Mouse (Mus musculus) urinary bladder, postnatal 10 days (tissue): ENCODE measurements around the gene Deup1.

ENCODE experiments used
- DNase-seq: peaks from one replicate; pipeline ENCODE4 v3.0.0; 2022; ENCODE audit warnings: low spot score

Deup1 gene

DNA sequence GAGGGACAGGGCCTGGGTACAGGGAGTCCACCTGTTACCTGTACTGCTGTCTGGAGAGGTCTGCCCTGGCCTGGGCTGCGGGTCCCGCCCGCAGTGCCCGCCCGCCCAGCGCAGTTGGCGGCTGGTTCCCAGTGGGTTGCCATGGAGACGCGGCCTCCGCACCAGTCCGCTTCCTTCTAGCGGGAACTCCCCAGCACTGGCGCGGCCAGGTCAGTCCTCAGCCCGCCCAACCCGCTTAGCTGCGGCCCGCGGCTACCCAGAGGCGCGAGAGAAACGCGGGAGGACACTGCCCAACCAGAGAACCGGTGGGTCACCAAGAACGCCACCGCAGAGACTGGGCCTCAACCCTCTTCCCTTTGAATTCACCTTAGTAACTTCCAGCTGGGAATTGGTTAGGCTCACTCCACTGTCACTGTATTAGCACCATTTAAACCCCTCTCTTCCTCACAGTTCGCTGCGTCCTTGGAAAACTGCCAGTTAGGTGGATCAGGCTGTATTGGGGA lies at the start of gene Deup1:
Gene Deup1 (minus strand): TSS at position 149 of the 503 bp plus-strand sequence.
- DNase-seq = no peak

- DNase-seq = no peak
Measured at GRCm38 (mm10) chr9:15672251-15672650, 44.5 kb upstream of the Deup1 start.

- no peak for DNase-seq
Measured at GRCm38 (mm10) chr9:15670002-15670527, 42.3 kb upstream of the Deup1 start.

- no peak for DNase-seq
Measured at GRCm38 (mm10) chr9:15669452-15669851, 41.7 kb upstream of the Deup1 start.

GRCm38 (mm10) chr9:15664606-15665005 lies 36.9 kb upstream of the Deup1 start:
- no peak for DNase-seq

GRCm38 (mm10) chr9:15659069-15659468 lies 31.3 kb upstream of the Deup1 start:
- DNase-seq = no peak

DNA sequence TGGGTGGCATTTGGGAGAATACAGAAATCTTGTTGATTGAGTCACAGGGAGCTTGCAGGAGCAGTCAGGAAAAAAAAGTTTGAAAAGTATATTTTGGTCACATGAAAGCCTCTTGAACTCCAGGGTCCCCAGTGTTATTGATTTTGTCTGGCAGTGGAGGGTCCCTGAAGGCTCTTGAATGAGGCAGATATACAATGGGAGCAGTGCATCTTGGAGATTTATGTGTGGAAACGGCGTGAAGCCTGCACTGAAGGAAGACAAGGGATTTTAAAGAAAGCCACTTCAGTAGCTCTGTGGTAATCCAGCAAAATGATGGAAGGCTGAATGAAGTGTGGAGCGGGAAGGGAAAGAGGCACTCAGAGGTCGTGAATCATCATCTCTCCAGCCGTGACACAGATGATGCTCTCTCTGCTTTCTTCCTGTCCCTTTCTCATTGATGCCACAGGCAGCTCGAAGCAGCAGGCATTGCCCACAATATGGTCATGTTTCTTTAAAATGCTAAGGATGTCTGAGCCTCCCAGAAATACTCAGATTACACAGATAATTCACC lies 30.6 kb upstream of the Deup1 start:
- DNase-seq = no peak

DNA sequence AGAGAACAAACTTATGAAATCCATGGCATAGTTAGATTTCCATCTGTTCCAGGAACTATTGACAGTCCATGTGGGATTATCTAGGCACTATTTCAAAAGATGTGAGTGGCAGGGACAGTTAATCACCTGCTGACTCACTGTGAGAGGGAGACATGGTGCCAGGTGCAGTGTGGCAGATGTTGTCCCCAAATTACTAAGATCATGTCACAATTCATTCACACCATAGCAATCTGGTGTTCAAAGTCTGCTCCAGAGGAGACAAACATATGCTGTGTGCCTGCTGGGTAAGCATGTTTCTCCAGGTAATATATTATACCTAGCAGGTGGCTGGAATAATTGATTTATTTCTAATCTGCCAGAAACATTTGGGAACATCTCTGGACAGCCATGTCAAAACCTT lies 25.3 kb upstream of the Deup1 start:
- no peak for DNase-seq

DNA sequence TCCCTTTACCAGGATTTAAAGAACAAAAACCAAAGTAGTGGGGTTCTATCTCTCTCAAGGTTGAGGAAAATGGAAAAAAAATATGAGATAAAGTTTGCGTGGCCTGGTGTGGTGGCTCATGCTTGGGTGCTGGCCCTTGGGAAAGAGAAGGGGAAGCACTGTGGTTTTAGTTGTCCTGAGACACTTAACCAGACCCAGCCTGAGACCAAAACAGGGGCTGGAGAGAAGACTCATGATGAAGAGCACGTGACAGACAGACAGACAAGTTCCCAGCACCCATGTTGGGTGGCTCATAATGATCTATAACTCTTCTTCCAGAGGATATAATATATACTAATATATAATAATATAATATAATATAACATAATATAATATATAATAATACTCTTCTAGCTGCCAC lies 22.2 kb upstream of the Deup1 start:
- DNase-seq = no peak

GRCm38 (mm10) chr9:15627384-15627783 lies 349 bp downstream of the Deup1 start:
- DNase-seq = no peak

GRCm38 (mm10) chr9:15624739-15625138 lies 3.0 kb downstream of the Deup1 start:
- no peak for DNase-seq

DNA sequence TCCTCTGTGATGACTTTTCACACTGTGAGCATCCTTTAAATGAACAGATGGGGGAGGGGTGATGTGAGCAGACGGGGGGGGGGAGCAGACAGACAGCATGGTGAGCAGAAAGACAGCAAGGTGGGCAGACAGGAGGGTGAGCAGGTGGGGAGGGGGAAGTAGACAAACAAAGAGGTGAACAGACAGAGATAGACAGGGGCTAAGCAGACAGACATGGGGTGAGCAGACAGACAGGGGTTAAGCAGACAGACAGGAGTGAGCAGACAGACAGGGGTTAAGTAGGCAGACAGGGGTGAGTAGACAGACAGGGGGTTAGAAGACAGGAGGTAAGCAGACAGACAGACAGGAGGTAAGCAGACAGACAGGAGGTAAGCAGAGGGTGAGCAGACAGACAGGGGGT lies 8.0 kb downstream of the Deup1 start:
- no peak for DNase-seq

GRCm38 (mm10) chr9:15619020-15619590 lies 8.6 kb downstream of the Deup1 start:
- DNase-seq = no peak

GRCm38 (mm10) chr9:15617061-15617460 lies 10.7 kb downstream of the Deup1 start:
- no peak for DNase-seq

DNA sequence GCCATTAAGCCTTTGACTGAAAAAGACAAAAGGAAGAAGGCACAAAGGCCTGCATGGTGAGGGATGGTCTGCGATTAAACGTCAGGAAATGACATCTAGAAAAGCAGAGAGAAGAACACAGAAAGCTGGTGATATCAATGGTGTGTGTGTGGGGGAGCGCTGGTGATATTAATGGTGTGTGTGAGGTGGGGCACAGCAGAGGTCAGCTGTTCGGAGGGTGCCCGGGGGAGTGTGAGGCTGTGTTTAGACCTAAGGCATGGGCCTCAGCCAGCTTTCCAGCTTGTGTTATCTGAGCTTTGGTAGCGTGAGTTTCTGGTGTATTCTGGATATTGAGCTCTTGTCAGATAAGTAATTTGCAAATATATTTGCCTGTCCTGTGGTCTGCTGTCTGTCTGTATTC lies 11.3 kb downstream of the Deup1 start:
- DNase-seq = no peak

GRCm38 (mm10) chr9:15609280-15609930 lies 18.3 kb downstream of the Deup1 start:
- no peak for DNase-seq

GRCm38 (mm10) chr9:15607601-15608000 lies 20.1 kb downstream of the Deup1 start:
- no peak for DNase-seq

- no peak for DNase-seq
Measured at GRCm38 (mm10) chr9:15603156-15603555, 24.6 kb downstream of the Deup1 start.

DNA sequence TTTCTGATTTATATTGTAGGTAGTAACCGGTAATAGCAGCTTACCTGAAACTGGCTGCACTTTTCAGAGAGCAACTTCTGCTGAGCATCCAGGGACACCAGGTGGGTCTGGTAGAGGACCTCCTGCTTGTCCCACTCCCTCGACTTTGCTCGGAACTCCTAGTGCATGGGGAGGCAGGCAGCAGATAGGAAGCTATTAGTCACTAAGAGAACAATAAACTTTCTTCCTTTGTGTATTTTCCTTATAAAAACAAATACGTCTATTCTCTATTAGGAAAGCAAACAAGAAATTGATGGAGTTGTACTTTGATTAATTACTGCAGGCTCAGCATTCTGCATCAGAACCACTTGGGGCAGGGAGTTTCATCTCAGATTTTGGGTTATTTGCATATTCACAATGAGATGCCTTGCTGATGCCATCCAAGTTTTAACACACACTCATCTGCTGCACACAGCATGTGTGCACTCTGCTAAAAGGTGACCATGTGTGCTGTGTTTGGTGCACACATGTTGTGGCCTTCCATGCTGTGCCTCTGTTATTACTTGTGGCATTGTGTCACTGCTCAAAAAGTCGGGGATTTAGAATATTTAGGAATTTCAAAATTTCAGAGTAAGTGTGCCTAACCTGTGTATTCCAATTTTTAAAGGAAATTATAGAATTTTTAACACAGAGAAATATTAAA lies 26.7 kb downstream of the Deup1 start:
- DNase-seq = no peak

DNA sequence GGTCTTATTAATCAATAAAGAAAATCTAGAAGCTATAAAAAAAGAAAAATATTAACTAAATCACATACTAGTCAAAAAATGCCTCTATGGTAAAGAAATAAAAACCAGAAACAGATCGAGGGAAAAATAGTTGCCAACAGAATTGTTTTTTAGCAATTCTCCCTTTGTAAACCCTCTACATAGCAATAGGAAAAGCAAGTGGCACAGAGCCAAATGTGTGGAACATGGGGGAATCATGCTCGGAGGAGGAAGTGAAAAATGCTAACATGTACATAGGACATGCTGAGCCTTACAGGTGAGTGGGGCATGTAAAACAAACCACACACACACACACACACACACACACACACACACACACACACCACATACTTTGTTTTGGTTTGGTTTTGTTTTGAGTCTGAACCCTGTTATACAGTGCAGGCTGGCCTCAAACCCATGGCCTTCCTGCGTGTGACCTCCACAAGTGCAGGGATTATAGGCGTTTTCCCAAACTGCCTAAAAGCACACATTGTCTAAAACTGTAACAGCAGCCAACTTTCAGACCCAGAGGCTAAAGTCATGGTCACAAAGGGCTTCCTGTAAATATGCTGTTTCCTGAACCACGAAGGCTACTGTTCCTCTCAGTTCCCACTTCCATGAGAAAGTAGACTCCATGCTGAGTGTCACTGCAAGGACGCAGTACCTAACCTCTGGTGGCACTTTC lies 27.4 kb downstream of the Deup1 start:
- DNase-seq = no peak

DNA sequence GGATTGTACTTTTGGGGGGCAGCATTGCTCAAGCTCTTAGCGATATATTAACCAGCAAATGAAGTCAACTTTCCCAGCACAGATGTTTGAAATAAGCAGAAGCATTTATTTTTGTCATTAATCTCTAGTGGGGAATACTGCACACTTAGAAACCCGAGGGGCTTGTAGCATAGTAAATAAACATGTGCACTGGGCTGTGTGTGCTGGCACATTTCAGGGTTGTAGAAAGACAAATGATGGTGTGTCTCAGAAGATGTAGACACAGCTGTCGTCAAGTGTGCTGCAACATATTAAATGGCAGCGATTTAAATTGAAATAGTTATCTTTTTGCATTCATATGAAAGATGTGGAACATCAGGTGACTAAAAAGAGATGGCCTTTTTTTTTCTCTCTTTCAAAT lies 31.1 kb downstream of the Deup1 start:
- DNase-seq = no peak

GRCm38 (mm10) chr9:15594148-15594547 lies 33.6 kb downstream of the Deup1 start:
- DNase-seq = no peak
